Mouse (Mus musculus) cerebellum, adult 2 months (tissue): ENCODE results near the gene Gm10392.

ENCODE experiments used
- CTCF ChIP-seq: fragments of 200-500 bp; IDR thresholded peaks from 2 replicates; pipeline ENCODE4 v1.5.1; 2011; ENCODE audit warnings: low read depth, mild to moderate bottlenecking, control low read depth, low read length, moderate library complexity, borderline replicate concordance; ENCODE audit not compliant: insufficient read depth
- POLR2A ChIP-seq: fragments of 200-500 bp; IDR thresholded peaks from 2 replicates; pipeline ENCODE4 v1.6.1; 2011; ENCODE audit warnings: low read length, control low read depth, borderline replicate concordance; ENCODE audit not compliant: insufficient read depth

DNA sequence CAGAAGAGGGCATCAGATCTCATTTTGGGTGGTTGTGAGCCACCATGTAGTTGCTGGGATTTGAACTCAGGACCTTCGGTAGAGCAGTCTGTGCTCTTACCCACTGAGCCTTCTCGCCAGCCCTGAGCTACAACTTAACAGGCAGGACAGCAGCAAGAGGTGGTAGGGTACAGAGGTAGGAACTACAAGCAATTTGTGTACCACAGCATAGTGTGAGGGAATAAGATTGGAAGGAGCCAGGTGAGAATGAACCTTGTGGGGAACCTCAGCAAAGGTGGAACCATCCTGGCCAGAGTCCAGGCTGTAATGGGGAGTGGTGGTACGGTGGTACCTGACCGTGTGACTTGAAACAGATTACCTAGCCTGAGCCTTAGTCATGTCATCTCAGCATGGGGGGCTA lies 17.0 kb downstream of the Gm10392 start:
- TF ChIP-seq CTCF, result no peak
- TF ChIP-seq POLR2A, result no peak
